Mouse (Mus musculus): ENCODE results near the gene Oxt. TPM values are rescaled to one million over a fixed set of nuclear protein-coding genes. Genes with fewer than 3 reads are reported as not detected.
A peak's percentile ranks its signal among the peaks of the same experiment; 100 is the strongest.
"Not testable (repeated sequence)": the region's sequence is repeated elsewhere in the genome, so short reads cannot be mapped to it uniquely, and the experiment has no call there.

The Oxt gene
- polyA plus RNA-seq, 1 experiment from 2014 or later = not detected

DNA sequence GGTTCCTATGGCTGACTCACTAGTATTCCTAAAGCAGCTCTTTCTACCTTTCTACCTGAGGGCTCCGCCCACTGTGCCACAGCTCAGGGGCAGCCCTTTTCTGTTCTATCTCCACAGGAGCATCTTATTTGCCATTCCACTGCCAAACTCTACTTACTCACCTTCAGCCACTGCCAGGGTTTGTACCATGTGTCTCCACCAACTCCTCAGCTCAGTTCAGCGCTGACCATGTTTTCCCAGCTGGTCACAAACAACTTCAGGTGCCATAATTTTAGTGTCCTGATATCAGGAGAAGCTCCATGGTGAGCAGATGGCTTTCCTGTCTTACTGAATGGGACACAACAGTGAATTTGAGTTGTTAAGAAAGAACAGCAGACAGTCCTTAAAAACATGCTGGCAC lies 18.5 kb upstream of the Oxt start:
- no peak overlapping the region for H3K4me3 ChIP-seq (replicated peaks)
- no peak overlapping the region for H3K9ac ChIP-seq
- no peaks in the 10 kb centered on the region for H3K9me3 ChIP-seq (replicated peaks)
- H3K4me1 ChIP-seq = no peaks in the 10 kb centered on the region
- H3K27ac ChIP-seq (replicated peaks) = no peak overlapping the region
- peaks cover 54% of the 10 kb centered on the region for H3K36me3 ChIP-seq
- H3K4me2 ChIP-seq (replicated peaks) = no peak overlapping the region
- 96% methylated on average over 2 of the region's 2 CpGs for WGBS
- ATAC-seq (ENCODE audit: insufficient number of reproducible peaks, low FRiP score, low TSS enrichment, low read depth) = no peak
- no peaks in the 10 kb centered on the region for H3K27me3 ChIP-seq

DNA sequence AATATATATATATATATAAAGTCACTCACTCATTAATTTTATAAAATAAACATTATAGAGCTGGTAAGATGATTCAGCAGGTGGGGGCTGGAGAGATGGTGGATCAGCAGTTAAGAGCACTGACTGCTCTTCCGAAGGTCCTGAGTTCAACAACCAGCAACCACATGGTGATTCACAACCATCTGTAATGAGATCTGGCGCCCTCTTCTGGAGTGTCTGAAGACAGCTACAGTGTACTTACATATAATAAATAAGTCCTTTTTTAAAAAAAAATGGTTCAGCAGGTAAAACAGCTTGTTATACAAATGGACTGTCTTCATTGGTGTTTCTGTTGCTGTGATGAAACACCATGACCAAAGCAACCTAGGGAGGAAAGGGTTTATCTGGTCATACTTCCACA lies 18.0 kb upstream of the Oxt start:
- whole genome bisulfite sequencing = 68% methylated on average over 2 of the region's 2 CpGs
- Histone ChIP-seq H3K4me2 (replicated peaks) (no peak overlapping the region), H3K4me3 (replicated peaks) (no peak overlapping the region), H3K36me3 (peaks cover 48% of the 10 kb centered on the region), H3K9ac (no peak overlapping the region), H3K27ac (replicated peaks) (no peak overlapping the region), H3K4me1 (peaks cover 5% of the 10 kb centered on the region), H3K9me3 (replicated peaks) (no peaks in the 10 kb centered on the region), H3K27me3 (no peaks in the 10 kb centered on the region)
- ATAC-seq (ENCODE audit: insufficient number of reproducible peaks, low FRiP score, low TSS enrichment, low read depth) = no peak

DNA sequence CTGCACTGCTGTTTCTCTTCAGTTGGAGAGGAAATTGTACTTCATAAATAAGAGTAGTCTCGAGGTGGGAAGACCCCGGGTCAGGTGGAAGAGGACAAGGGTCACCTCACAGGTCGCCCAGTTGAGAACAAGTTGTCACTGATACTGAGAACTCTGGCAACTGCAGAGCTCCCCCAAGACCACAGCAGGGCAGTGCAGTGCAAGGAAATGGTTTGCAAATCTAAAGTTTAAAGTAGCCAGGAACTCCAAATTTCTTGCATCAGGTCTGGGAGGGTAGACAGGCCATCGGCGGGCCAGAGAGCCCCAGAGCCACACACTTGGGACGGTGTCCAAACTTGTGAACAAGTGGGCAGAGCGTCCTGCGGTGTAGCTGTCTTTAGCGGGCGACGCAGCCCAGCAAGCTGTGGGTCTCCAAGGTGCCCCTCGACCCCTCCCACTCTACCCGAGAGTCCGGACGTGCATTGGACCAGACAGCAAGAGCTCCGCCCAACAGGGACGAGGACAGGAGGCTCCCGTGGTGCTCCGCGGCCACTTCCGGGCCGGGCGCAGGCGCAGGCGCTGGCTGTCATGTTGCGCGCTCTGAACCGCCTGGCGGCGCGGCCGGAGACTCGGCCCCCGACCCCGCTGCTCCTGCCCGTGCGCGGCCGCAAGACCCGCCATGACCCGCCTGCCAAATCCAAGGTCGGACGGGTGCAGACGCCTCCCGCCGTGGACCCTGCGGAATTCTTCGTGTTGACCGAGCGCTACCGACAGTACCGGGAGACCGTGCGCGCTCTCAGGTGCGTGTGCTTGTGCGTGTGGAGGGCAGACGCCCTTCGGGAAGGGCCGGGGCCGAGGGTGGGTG lies 12.5 kb upstream of the Oxt start, which contains the start of gene Mrps26:
TSS of gene Mrps26 (plus strand) at position 531 of the 844 bp plus-strand sequence.
- Histone ChIP-seq H3K27ac (replicated peaks) (peak within 1 kb of the TSS; percentile 82), H3K36me3 (peaks cover 20% of the 10 kb centered on the region), H3K9me3 (replicated peaks) (no peaks in the 10 kb centered on the region), H3K9ac (peak within 1 kb of the TSS; percentile 86), H3K27me3 (no peaks in the 10 kb centered on the region), H3K4me2 (replicated peaks) (peak within 1 kb of the TSS; percentile 85), H3K4me3 (replicated peaks) (peak within 1 kb of the TSS; percentile 82), H3K4me1 (peaks cover 20% of the 10 kb centered on the region)
- peak; percentile 99 for ATAC-seq (ENCODE audit: insufficient number of reproducible peaks, low FRiP score, low TSS enrichment, low read depth)
- WGBS = under 1% methylated on average over 61 of the region's 61 CpGs

DNA sequence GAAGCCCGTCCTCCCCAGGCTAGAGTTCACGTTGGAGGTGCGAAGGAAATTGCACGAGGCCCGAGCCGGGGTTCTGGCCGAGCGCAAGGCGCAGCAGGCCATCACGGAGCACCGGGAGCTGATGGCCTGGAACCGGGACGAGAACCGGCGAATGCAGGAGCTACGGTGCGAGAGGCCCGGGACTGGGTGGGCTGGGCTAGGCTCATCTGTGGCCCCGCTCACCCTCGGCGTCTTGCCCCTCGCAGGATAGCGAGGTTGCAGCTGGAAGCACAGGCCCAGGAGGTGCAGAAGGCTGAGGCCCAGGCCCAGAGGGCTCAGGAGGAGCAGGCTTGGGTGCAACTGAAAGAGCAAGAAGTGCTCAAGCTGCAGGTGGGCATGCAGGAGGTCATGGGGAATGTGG lies 11.9 kb upstream of the Oxt start:
- Histone ChIP-seq H3K36me3 (peaks cover 17% of the 10 kb centered on the region), H3K4me3 (replicated peaks) (peak overlapping the region; percentile 82), H3K4me2 (replicated peaks) (peak overlapping the region; percentile 85), H3K4me1 (peaks cover 20% of the 10 kb centered on the region), H3K9me3 (replicated peaks) (no peaks in the 10 kb centered on the region), H3K27me3 (no peaks in the 10 kb centered on the region), H3K9ac (peak overlapping the region; percentile 86), H3K27ac (replicated peaks) (0 out of 2 replicates have a peak overlapping the region, but pooled peaks have one; percentile 9)
- under 1% methylated on average over 23 of the region's 23 CpGs for WGBS
- peak; percentile 6; the same call in 1 of the 2 replicates for ATAC-seq (ENCODE audit: insufficient number of reproducible peaks, low FRiP score, low TSS enrichment, low read depth)

GRCm38 (mm10) chr2:130564983-130565382 lies 11.0 kb upstream of the Oxt start:
- H3K4me2 ChIP-seq (replicated peaks) = peak overlapping the region; percentile 85
- WGBS = 80% methylated on average over 8 of the region's 8 CpGs
- no peak overlapping the region for H3K27ac ChIP-seq (replicated peaks)
- H3K4me1 ChIP-seq = peaks cover 20% of the 10 kb centered on the region
- ATAC-seq (ENCODE audit: insufficient number of reproducible peaks, low FRiP score, low TSS enrichment, low read depth) = no peak
- no peaks in the 10 kb centered on the region for H3K27me3 ChIP-seq
- H3K9me3 ChIP-seq (replicated peaks) = no peaks in the 10 kb centered on the region
- no peak overlapping the region for H3K9ac ChIP-seq
- H3K36me3 ChIP-seq = peaks cover 17% of the 10 kb centered on the region
- peak overlapping the region; percentile 82 for H3K4me3 ChIP-seq (replicated peaks)

DNA sequence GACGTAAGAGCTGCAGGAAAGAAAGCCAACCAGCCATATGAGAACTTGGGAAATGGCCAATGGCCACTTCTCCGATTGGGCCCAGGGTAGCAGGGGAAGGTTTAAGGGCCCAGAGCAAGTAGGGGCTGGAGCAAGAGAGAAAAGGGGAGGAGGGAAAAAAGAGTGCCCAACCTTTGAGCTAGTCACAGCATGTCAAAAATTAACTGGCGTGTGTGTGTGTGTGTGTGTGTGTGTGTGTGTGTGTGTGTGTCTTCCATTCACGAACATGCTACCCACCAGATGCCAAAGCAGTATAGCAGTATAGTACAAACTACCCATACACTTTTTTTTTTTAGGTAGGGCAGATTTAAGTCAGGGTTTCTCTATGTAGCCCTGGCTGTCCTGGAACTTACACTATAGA lies 7.1 kb upstream of the Oxt start:
- H3K4me1 ChIP-seq = peaks cover 13% of the 10 kb centered on the region
- no peak overlapping the region for H3K4me2 ChIP-seq (replicated peaks)
- H3K27ac ChIP-seq (replicated peaks) = no peak overlapping the region
- H3K9me3 ChIP-seq (replicated peaks) = no peaks in the 10 kb centered on the region
- no peak for ATAC-seq (ENCODE audit: insufficient number of reproducible peaks, low FRiP score, low TSS enrichment, low read depth)
- no peak overlapping the region for H3K9ac ChIP-seq
- H3K36me3 ChIP-seq = peaks cover 17% of the 10 kb centered on the region
- 69% methylated on average over 4 of the region's 4 CpGs for WGBS
- no peak overlapping the region for H3K4me3 ChIP-seq (replicated peaks)
- H3K27me3 ChIP-seq = 0 out of 2 replicates have a peak, but pooled peaks cover under 1% of the 10 kb centered on the region

GRCm38 (mm10) chr2:130569926-130570325 lies 6.0 kb upstream of the Oxt start:
- Histone ChIP-seq H3K27ac (replicated peaks) (no peak overlapping the region), H3K4me2 (replicated peaks) (no peak overlapping the region), H3K9ac (no peak overlapping the region), H3K27me3 (peaks cover 4% of the 10 kb centered on the region), H3K9me3 (replicated peaks) (no peaks in the 10 kb centered on the region), H3K4me3 (replicated peaks) (no peak overlapping the region), H3K36me3 (peaks cover 16% of the 10 kb centered on the region), H3K4me1 (peaks cover 4% of the 10 kb centered on the region)
- ATAC-seq (ENCODE audit: insufficient number of reproducible peaks, low FRiP score, low TSS enrichment, low read depth) = no peak

- Histone ChIP-seq H3K36me3 (no peaks in the 10 kb centered on the region), H3K27me3 (peaks cover 54% of the 10 kb centered on the region), H3K9me3 (replicated peaks) (no peaks in the 10 kb centered on the region), H3K4me1 (peaks cover 19% of the 10 kb centered on the region), H3K4me2 (replicated peaks) (no peak overlapping the region), H3K4me3 (replicated peaks) (no peak overlapping the region), H3K27ac (replicated peaks) (no peak overlapping the region), H3K9ac (no peak overlapping the region)
- 81% methylated on average over 5 of the region's 5 CpGs for WGBS
- no peak for ATAC-seq (ENCODE audit: insufficient number of reproducible peaks, low FRiP score, low TSS enrichment, low read depth)
Measured at GRCm38 (mm10) chr2:130574960-130575359, 1.0 kb upstream of the Oxt start.

DNA sequence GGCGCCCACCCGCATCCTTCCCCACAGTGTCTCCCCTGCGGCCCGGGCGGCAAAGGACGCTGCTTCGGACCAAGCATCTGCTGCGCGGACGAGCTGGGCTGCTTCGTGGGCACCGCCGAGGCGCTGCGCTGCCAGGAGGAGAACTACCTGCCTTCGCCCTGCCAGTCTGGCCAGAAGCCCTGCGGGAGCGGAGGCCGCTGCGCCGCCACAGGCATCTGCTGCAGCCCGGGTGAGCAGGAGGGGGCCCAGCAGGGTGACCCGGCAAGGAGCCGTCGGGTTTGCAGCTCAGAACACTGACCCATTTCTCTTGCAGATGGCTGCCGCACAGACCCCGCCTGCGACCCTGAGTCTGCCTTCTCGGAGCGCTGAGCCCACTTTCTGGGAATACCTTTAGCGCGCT lies 591 bp downstream of the Oxt start:
- not testable (repeated sequence) for H3K27ac ChIP-seq (replicated peaks); H3K36me3 ChIP-seq; H3K9me3 ChIP-seq (replicated peaks); ATAC-seq (ENCODE audit: insufficient number of reproducible peaks, low FRiP score, low TSS enrichment, low read depth); H3K9ac ChIP-seq
- Histone ChIP-seq H3K27me3 (peaks cover 70% of the 10 kb centered on the region), H3K4me1 (peaks cover 32% of the 10 kb centered on the region), H3K4me2 (replicated peaks) (peak overlapping the region; percentile 56), H3K4me3 (replicated peaks) (peak overlapping the region; percentile 29)
- 3% methylated on average over 32 of the region's 32 CpGs for WGBS

DNA sequence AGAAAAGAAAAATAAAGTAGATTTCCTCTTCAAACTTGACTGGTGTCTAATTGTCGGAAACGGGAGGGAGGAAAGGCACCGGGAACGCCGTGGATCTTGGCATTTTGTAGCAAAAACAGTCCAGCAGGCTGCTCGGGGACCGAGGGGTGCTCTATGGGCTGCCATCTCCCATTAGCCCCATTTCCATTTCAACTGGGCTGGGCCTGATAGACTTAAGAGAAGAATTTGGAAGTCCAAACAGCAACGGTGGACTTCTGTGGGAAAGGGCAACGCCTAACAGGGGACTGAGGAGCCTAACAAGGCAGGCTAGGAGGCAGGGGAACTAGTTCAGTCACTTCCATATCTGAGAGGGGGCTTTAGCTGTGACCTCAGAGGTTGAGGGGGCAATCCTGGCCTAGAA lies 1.0 kb downstream of the Oxt start:
- ATAC-seq (ENCODE audit: insufficient number of reproducible peaks, low FRiP score, low TSS enrichment, low read depth) = no peak
- H3K9ac ChIP-seq = no peak overlapping the region
- peak overlapping the region; percentile 56 for H3K4me2 ChIP-seq (replicated peaks)
- H3K36me3 ChIP-seq = no peaks in the 10 kb centered on the region
- peak overlapping the region; percentile 29 for H3K4me3 ChIP-seq (replicated peaks)
- no peak overlapping the region for H3K27ac ChIP-seq (replicated peaks)
- peaks cover 32% of the 10 kb centered on the region for H3K4me1 ChIP-seq
- H3K9me3 ChIP-seq (replicated peaks) = no peaks in the 10 kb centered on the region
- peaks cover 75% of the 10 kb centered on the region for H3K27me3 ChIP-seq
- 8% methylated on average over 9 of the region's 9 CpGs for WGBS

- H3K4me1 ChIP-seq = peaks cover 32% of the 10 kb centered on the region
- H3K9me3 ChIP-seq (replicated peaks) = no peaks in the 10 kb centered on the region
- peak overlapping the region; percentile 56 for H3K4me2 ChIP-seq (replicated peaks)
- peaks cover 81% of the 10 kb centered on the region for H3K27me3 ChIP-seq
- WGBS = 2% methylated on average over 12 of the region's 12 CpGs
- no peak overlapping the region for H3K27ac ChIP-seq (replicated peaks)
- no peak for ATAC-seq (ENCODE audit: insufficient number of reproducible peaks, low FRiP score, low TSS enrichment, low read depth)
- no peak overlapping the region for H3K9ac ChIP-seq
- 0 out of 2 replicates have a peak overlapping the region, but pooled peaks have one; percentile 10 for H3K4me3 ChIP-seq (replicated peaks)
- no peaks in the 10 kb centered on the region for H3K36me3 ChIP-seq
Measured at GRCm38 (mm10) chr2:130577632-130578031, 1.7 kb downstream of the Oxt start.

- no peak overlapping the region for H3K4me3 ChIP-seq (replicated peaks)
- H3K9ac ChIP-seq = no peak overlapping the region
- 11% methylated on average over 11 of the region's 11 CpGs for WGBS
- H3K27ac ChIP-seq (replicated peaks) = no peak overlapping the region
- H3K4me2 ChIP-seq (replicated peaks) = no peak overlapping the region
- H3K27me3 ChIP-seq = peaks cover 86% of the 10 kb centered on the region
- H3K9me3 ChIP-seq (replicated peaks) = no peaks in the 10 kb centered on the region
- no peaks in the 10 kb centered on the region for H3K36me3 ChIP-seq
- ATAC-seq (ENCODE audit: insufficient number of reproducible peaks, low FRiP score, low TSS enrichment, low read depth) = no peak
- H3K4me1 ChIP-seq = peaks cover 32% of the 10 kb centered on the region
Measured at GRCm38 (mm10) chr2:130578148-130578547, 2.2 kb downstream of the Oxt start.

Data from embryonic facial prominence, embryonic 15.5 days (tissue).